Mouse (Mus musculus) G1E (cell line): ENCODE results near the gene Cfap157.

ENCODE experiments used
- CTCF ChIP-seq: IDR thresholded peaks from 2 replicates; pipeline ENCODE4 v1.5.1; 2012; ENCODE audit warnings: low read depth, low read length, inconsistent platforms, mixed read lengths
- GATA1 ChIP-seq: IDR thresholded peaks from 2 replicates; pipeline ENCODE4 v1.6.1; 2012; ENCODE audit warnings: borderline replicate concordance, low read length, inconsistent platforms, mixed read lengths
- GATA2 ChIP-seq: IDR thresholded peaks from 2 replicates; pipeline ENCODE4 v1.6.1; 2012; ENCODE audit warnings: low read depth, low read length, inconsistent platforms, borderline replicate concordance

DNA sequence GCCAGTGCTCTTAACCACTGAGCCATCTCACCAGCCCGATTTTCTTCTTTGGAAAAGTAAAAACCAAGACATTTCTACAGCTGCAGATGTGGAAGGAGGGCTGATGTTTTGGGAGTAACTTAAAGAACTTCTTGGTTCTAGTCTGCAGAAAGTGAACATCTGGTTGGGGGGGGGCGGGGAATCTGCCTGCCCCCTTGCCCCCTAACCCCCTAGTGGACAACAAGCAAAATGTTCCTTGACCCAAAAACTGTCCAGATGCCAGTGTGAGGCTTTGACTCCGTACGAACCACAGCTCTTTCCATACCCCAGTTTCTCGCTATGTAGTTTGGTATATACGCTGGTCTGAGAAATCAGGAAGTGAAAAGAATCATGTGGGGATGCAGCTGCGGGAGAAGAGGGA is 34.0 kb downstream of the Cfap157 start:
- TF ChIP-seq CTCF: no peak
- no peak for TF ChIP-seq GATA1
- TF ChIP-seq GATA2: no peak
